Mouse (Mus musculus) hindbrain, postnatal 0 days (tissue): ENCODE measurements around the gene Tspan5. TPM values are rescaled to one million over a fixed set of nuclear protein-coding genes. Genes with fewer than 3 reads are reported as not detected.

Experiments
- ATAC-seq: fragments of 200-750 bp; cut with Nextera tagmentation; 2 replicates; pipeline ENCODE4 v1.8.0; 2017; ENCODE audit warnings: mild to moderate bottlenecking, moderate TSS enrichment, moderate library complexity
- DNase-seq: peaks from one replicate; pipeline ENCODE4 v3.0.0-alpha.2; 2015; ENCODE audit warnings: low spot score
- H3K27ac ChIP-seq: fragments of 300-500 bp; sonication (generic); 2 replicates; pipeline ENCODE4 v1.5.1; 2014; ENCODE audit warnings: mild to moderate bottlenecking
- H3K27me3 ChIP-seq: fragments of 300-500 bp; sonication (generic); 2 replicates; pipeline ENCODE4 v1.6.1; 2014; ENCODE audit warnings: low read length, mixed read lengths; ENCODE audit not compliant: insufficient read depth
- H3K36me3 ChIP-seq: fragments of 300-500 bp; sonication (generic); 2 replicates; pipeline ENCODE4 v1.6.1; 2014; ENCODE audit warnings: low read length, mixed read lengths; ENCODE audit not compliant: insufficient read depth
- H3K4me1 ChIP-seq: fragments of 300-500 bp; sonication (generic); 2 replicates; pipeline ENCODE4 v1.6.1; 2014; ENCODE audit warnings: antibody characterized with exemption, low read length, mixed read lengths; ENCODE audit not compliant: insufficient read depth
- H3K4me2 ChIP-seq: fragments of 300-500 bp; sonication (generic); 2 replicates; pipeline ENCODE4 v1.6.1; 2014; ENCODE audit warnings: low read depth, mild to moderate bottlenecking, low read length, moderate library complexity, mixed read lengths
- H3K4me3 ChIP-seq: fragments of 300-500 bp; sonication (generic); 2 replicates; pipeline ENCODE4 v1.5.1; 2014; ENCODE audit warnings: low read length
- H3K9ac ChIP-seq: fragments of 300-500 bp; sonication (generic); replicated peaks from 2 replicates; pipeline ENCODE4 v1.6.1; 2014; ENCODE audit warnings: mild to moderate bottlenecking, low read length, moderate library complexity, mixed read lengths
- H3K9me3 ChIP-seq: fragments of 300-500 bp; sonication (generic); 2 replicates; pipeline ENCODE4 v1.6.1; 2016; ENCODE audit warnings: low read length, mixed read lengths
- CTCF ChIP-seq: IDR thresholded peaks from 2 replicates; pipeline ENCODE4 v1.5.1; 2016; ENCODE audit warnings: antibody characterized with exemption, control low read depth, low read depth
- WGBS: fragments of 180-500 bp; shearing (Covaris S2); extraction: QIAGEN DNeasy Blood & Tissue Kit; methylation state at CpG from one replicate; pipeline ENCODE4 v1.1.7; 2014; 5-methylcytosine and 5-hydroxymethylcytosine counted together
- polyA plus RNA-seq: library from polyadenylated mRNA; unstranded; fragments of >200 nt; fragmentation: Nextera tagmentation; extraction: Ambion mirVana; gene quantifications from 2 replicates; pipeline ENCODE4 v1.2.1, GENCODE M21; 2015
- total RNA-seq: library from RNA; depleted of rRNA; stranded (reverse); fragments of >200 nt; gene quantifications from 2 replicates; pipeline ENCODE4 v1.2.3, GENCODE M21; 2014

The Tspan5 gene
- total and polyA plus RNA-seq, 2 experiments from 2014 or later = 86.0 to 135 TPM

DNA sequence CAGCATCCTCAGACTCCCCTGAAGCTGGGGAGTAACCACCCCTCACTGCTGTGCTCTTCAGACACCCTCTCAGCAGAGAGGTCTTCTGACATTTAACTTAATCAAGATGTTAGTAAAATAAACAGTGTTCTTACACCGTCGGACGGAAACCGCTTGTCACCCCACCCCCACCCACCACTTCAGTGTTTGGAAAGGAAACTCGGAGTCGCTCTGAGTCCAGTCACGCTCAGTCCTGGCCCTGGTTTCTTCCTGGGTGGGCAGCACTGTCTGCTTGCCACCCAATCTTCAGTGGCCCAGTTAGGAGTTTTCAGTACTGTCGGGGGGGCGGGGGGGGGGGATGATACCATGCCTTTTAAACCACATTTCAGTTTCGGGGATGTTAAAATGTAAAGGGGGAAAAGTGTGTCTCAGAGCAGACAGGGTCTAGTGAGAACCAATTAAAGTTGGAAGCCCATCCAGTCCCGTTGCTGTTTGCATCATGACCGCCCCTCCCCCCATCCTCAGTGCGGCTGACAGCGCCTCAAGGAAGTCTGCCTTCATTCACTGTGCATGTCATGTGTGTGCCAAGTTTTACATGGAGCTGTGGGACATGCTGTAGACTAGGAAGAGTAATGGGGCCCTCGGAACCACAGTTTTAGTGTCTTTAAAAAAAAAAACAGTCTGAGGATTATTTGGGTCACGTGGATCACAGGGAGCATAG lies 125.3 kb downstream of the Tspan5 start:
- no peaks in the 10 kb centered on the region for H3K27me3 ChIP-seq
- peak; percentile 65 for ATAC-seq
- H3K4me3 ChIP-seq = no peak overlapping the region
- no peaks in the 10 kb centered on the region for H3K9me3 ChIP-seq
- no peak for DNase-seq
- TF ChIP-seq CTCF = no peak
- H3K9ac ChIP-seq = no peak overlapping the region
- 63% methylated on average over 16 of the region's 16 CpGs for WGBS
- H3K27ac ChIP-seq = no peak overlapping the region
- no peaks in the 10 kb centered on the region; the same call in 1 of the 2 replicates for H3K36me3 ChIP-seq
- no peak overlapping the region for H3K4me2 ChIP-seq
- H3K4me1 ChIP-seq = no peaks in the 10 kb centered on the region

DNA sequence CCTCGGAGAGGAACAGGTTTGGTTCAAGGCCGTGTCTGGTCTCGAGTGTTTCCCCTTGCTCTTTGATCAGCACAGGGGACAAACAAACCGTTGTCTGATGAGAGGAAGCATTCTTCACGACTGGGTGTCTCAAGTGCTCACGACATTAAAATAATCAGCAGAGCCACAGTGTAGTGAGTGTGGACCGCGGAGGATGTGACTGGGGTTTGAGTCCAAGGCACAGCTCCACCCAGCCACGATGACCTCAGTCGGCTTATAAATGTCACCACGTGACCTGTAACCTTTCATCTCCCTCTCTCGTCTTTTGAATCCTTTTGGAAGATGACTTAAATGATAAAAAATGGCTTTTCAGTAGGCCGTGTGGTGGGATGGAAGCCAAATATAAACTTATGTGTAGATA lies 126.4 kb downstream of the Tspan5 start:
- TF ChIP-seq CTCF = no peak
- Histone ChIP-seq H3K9ac (no peak overlapping the region), H3K9me3 (no peaks in the 10 kb centered on the region), H3K27ac (no peak overlapping the region), H3K4me3 (no peak overlapping the region), H3K36me3 (no peaks in the 10 kb centered on the region; the same call in 1 of the 2 replicates), H3K4me1 (no peaks in the 10 kb centered on the region), H3K27me3 (no peaks in the 10 kb centered on the region), H3K4me2 (no peak overlapping the region)
- 71% methylated on average over 13 of the region's 13 CpGs for WGBS
- DNase-seq = no peak
- ATAC-seq = no peak

DNA sequence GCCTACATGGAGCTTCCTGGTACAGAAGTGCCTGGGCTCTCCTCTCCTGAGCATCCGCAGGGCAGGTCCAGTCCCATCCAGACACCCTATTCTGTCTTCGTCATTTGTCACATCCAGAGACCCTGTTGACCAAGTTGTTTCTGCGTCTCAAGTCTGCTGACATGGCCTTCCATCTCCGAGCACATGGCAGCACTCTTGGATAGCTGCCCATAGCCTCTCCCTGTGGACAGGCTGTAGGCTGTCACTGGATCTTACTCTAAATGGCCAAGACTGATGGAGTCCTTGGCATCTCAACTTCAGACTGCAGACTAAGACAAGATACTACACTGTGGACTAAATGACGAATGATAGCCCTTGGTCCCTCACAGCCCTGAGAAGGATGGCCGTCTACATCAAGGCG lies 133.3 kb downstream of the Tspan5 start:
- H3K36me3 ChIP-seq = no peaks in the 10 kb centered on the region; the same call in 1 of the 2 replicates
- H3K4me3 ChIP-seq = no peak overlapping the region
- H3K27ac ChIP-seq = no peak overlapping the region
- WGBS = 68% methylated on average over 7 of the region's 7 CpGs
- H3K9me3 ChIP-seq = no peaks in the 10 kb centered on the region
- DNase-seq (peak; percentile 32), ATAC-seq (no peak; the same call in 1 of the 2 replicates)
- no peaks in the 10 kb centered on the region for H3K27me3 ChIP-seq
- peaks cover 10% of the 10 kb centered on the region; the same call in 1 of the 2 replicates for H3K4me1 ChIP-seq
- no peak overlapping the region for H3K9ac ChIP-seq
- TF ChIP-seq CTCF = no peak
- no peak overlapping the region for H3K4me2 ChIP-seq

DNA sequence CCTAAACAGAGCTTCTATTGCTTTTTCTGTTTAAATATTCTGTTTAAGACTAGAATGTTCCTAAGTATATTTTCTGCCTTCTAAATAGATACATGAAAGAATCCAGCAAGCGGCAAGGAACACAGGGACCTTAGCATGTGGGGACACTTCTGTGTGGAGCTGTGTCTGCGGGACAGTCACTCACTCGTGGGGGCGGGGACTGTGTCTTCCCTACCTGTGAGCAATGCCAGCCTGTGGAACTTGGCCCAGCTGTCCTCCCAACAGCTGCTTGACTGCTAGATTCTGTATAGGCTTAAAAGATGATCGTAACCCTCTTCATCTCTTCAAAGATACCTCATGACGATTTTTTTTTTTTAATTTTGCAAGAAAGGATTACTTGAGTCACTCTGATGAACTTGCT lies 133.9 kb downstream of the Tspan5 start:
- Histone ChIP-seq H3K27ac (no peak overlapping the region), H3K27me3 (no peaks in the 10 kb centered on the region), H3K4me3 (no peak overlapping the region), H3K9ac (no peak overlapping the region), H3K36me3 (no peaks in the 10 kb centered on the region; the same call in 1 of the 2 replicates), H3K4me2 (no peak overlapping the region), H3K4me1 (peaks cover 10% of the 10 kb centered on the region; the same call in 1 of the 2 replicates), H3K9me3 (no peaks in the 10 kb centered on the region)
- TF ChIP-seq CTCF = no peak
- DNase-seq (no peak), ATAC-seq (no peak)
- WGBS = 87% methylated on average over 6 of the region's 6 CpGs

DNA sequence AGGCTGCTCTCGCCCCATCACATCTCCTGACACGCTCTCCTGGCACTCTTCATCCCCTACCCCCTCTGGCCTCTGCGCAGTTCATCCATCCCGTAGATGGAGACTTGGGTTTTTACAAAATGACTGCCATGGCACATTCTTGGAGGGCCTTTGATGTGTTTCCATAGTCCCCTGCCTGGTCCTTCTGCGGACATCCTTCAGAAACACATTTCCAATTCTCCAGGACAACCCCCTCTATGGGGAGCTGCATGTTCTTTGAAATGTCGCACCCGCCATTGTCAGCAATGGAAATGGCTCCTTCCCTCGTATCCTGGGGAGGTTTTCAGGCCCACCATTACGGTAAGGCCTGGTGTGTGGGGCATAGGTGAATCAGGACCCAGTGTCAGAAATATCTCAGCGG lies 134.4 kb downstream of the Tspan5 start:
- no peaks in the 10 kb centered on the region for H3K9me3 ChIP-seq
- no peak overlapping the region for H3K4me2 ChIP-seq
- H3K27me3 ChIP-seq = no peaks in the 10 kb centered on the region
- ATAC-seq (peak; percentile 71), DNase-seq (peak; percentile 48)
- H3K4me3 ChIP-seq = no peak overlapping the region
- peak overlapping the region; percentile 68; the same call in 1 of the 2 replicates for H3K27ac ChIP-seq
- no peak overlapping the region for H3K9ac ChIP-seq
- H3K36me3 ChIP-seq = no peaks in the 10 kb centered on the region; the same call in 1 of the 2 replicates
- TF ChIP-seq CTCF = no peak
- H3K4me1 ChIP-seq = peaks cover 10% of the 10 kb centered on the region; the same call in 1 of the 2 replicates
- WGBS = 51% methylated on average over 10 of the region's 10 CpGs

DNA sequence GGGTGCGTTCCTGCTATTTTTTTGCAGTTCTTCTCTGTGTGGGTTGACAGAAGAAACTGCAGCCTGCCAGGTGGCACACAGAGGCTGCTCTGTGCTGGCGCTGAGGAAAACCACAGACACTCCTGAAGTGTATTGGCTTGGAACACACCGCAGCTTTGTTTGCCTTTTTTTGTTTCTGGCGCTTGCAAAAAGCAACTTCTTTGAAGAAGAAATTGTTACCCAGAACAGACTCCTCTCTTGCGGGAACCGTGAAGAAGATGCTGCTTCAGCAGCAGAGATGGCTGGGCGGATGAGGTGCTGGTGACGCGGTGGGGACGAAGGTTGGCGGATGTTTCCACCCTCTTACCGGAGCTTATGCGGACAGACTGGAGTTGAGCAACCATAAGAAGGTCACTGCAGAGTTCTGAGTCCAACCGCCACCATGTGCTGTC lies 135.0 kb downstream of the Tspan5 start:
- Histone ChIP-seq H3K27ac (peak overlapping the region; percentile 68), H3K9me3 (no peaks in the 10 kb centered on the region), H3K4me1 (peaks cover 10% of the 10 kb centered on the region; the same call in 1 of the 2 replicates), H3K27me3 (no peaks in the 10 kb centered on the region), H3K4me2 (no peak overlapping the region), H3K4me3 (no peak overlapping the region), H3K9ac (no peak overlapping the region), H3K36me3 (no peaks in the 10 kb centered on the region; the same call in 1 of the 2 replicates)
- DNase-seq (peak; percentile 31), ATAC-seq (peak; percentile 61)
- TF ChIP-seq CTCF = no peak
- 64% methylated on average over 14 of the region's 14 CpGs for WGBS

DNA sequence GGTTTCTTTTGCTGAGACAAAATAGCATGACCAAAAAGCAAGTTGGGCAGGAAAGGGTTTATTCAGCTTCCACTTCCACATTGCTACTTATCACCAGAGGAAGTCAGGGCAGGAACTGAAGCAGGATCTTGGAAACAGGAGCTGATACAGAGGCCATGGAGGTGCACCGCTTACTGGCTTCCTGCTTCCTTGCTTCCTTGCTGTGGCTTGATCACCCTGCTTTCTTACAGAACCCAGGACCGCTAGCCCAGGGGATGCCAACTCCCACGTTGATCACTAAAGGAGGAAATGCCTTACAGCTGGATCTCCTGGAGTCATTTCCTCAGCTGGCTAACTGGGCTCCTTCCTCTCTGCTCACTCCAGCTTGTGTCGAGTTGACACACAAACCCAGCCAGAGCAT lies 135.7 kb downstream of the Tspan5 start:
- 72% methylated on average over 4 of the region's 4 CpGs for WGBS
- H3K9ac ChIP-seq = no peak overlapping the region

More for the DNA sequence above, 135.7 kb downstream of the Tspan5 start:
- Histone ChIP-seq H3K27ac (no peak overlapping the region), H3K27me3 (no peaks in the 10 kb centered on the region), H3K4me2 (no peak overlapping the region), H3K4me3 (no peak overlapping the region), H3K36me3 (no peaks in the 10 kb centered on the region; the same call in 1 of the 2 replicates), H3K9me3 (no peaks in the 10 kb centered on the region), H3K4me1 (peaks cover 10% of the 10 kb centered on the region; the same call in 1 of the 2 replicates)
- ATAC-seq (no peak), DNase-seq (no peak)
- TF ChIP-seq CTCF = no peak
